Mouse (Mus musculus) brain, embryonic 14.5 days (tissue): ENCODE measurements around the gene Rnf212b.

Experiments used
- CTCF ChIP-seq: fragments of 200-500 bp; IDR thresholded peaks from 2 replicates; pipeline ENCODE4 v1.5.1; 2012; ENCODE audit warnings: inconsistent platforms, mild to moderate bottlenecking, moderate library complexity, borderline replicate concordance; ENCODE audit not compliant: insufficient read depth, insufficient read length; ENCODE audit errors: extremely low read depth
- POLR2A ChIP-seq: fragments of 200-500 bp; IDR thresholded peaks from 2 replicates; pipeline ENCODE4 v1.6.1; 2012; ENCODE audit warnings: mild to moderate bottlenecking, inconsistent platforms, borderline replicate concordance; ENCODE audit not compliant: poor library complexity, insufficient read depth, insufficient read length, severe bottlenecking; ENCODE audit errors: extremely low read depth

- TF ChIP-seq CTCF: no peak
- no peak for TF ChIP-seq POLR2A
Measured at GRCm38 (mm10) chr14:54769068-54769425, 44.9 kb upstream of the Rnf212b start.
